Mouse (Mus musculus) kidney, postnatal 0 days (tissue): ENCODE data around the gene Dync1h1. TPM values are rescaled to one million over a fixed set of nuclear protein-coding genes. Genes with fewer than 3 reads are reported as not detected.

Source experiments
- ATAC-seq: fragments of 200-750 bp; cut with Nextera tagmentation; replicated peaks from 2 replicates; pipeline ENCODE4 v1.8.0; 2017; ENCODE audit warnings: low read depth, moderate number of reproducible peaks, moderate TSS enrichment, moderate library complexity; ENCODE audit not compliant: low FRiP score
- DNase-seq: peaks from one replicate; pipeline ENCODE4 v3.0.0-alpha.2; 2016; ENCODE audit warnings: low spot score
- H3K27ac ChIP-seq: fragments of 300-500 bp; sonication (generic); 2 replicates; pipeline ENCODE4 v1.5.1; 2014; ENCODE audit warnings: mild to moderate bottlenecking
- H3K27me3 ChIP-seq: fragments of 300-500 bp; sonication (generic); 2 replicates; pipeline ENCODE4 v1.6.1; 2014; ENCODE audit warnings: low read length, mixed read lengths; ENCODE audit not compliant: insufficient read depth
- H3K36me3 ChIP-seq: fragments of 300-500 bp; sonication (generic); 2 replicates; pipeline ENCODE4 v1.6.1; 2014; ENCODE audit warnings: low read length, mixed read lengths; ENCODE audit not compliant: insufficient read depth
- H3K4me1 ChIP-seq: fragments of 300-500 bp; sonication (generic); replicated peaks from 2 replicates; pipeline ENCODE4 v1.6.1; 2014; ENCODE audit warnings: antibody characterized with exemption, low read length, mixed read lengths; ENCODE audit not compliant: insufficient read depth
- H3K4me2 ChIP-seq: fragments of 300-500 bp; sonication (generic); 2 replicates; pipeline ENCODE4 v1.6.1; 2014; ENCODE audit warnings: mild to moderate bottlenecking, low read length, moderate library complexity, mixed read lengths
- H3K4me3 ChIP-seq: fragments of 300-500 bp; sonication (generic); replicated peaks from 2 replicates; pipeline ENCODE4 v1.5.1; 2014; ENCODE audit warnings: low read depth, low read length
- H3K9ac ChIP-seq: fragments of 300-500 bp; sonication (generic); 2 replicates; pipeline ENCODE4 v1.6.1; 2014; ENCODE audit warnings: low read depth, low read length
- H3K9me3 ChIP-seq: fragments of 300-500 bp; sonication (generic); replicated peaks from 2 replicates; pipeline ENCODE4 v1.6.1; 2016; ENCODE audit warnings: low read length, inconsistent platforms, mixed read lengths
- CTCF ChIP-seq: IDR thresholded peaks from 2 replicates; pipeline ENCODE4 v1.5.1; 2016; ENCODE audit warnings: antibody characterized with exemption, low read depth, mild to moderate bottlenecking, moderate library complexity
- whole genome bisulfite sequencing: fragments of 180-500 bp; shearing (Covaris S2); extraction: QIAGEN DNeasy Blood & Tissue Kit; methylation state at CpG from one replicate; pipeline ENCODE4 v1.1.7; 2014; 5-methylcytosine and 5-hydroxymethylcytosine counted together
- polyA plus RNA-seq: library from polyadenylated mRNA; unstranded; fragments of >200 nt; fragmentation: Nextera tagmentation; extraction: Ambion mirVana; gene quantifications from 2 replicates; pipeline ENCODE4 v1.2.1, GENCODE M21; 2015

The Dync1h1 gene
- polyA plus RNA-seq, 1 experiment from 2014 or later: 33.2 TPM

- Histone ChIP-seq H3K4me1 (no peaks in the 10 kb centered on the region), H3K4me3 (no peak overlapping the region), H3K27me3 (no peaks in the 10 kb centered on the region), H3K9me3 (no peaks in the 10 kb centered on the region), H3K9ac (no peak overlapping the region), H3K36me3 (peaks cover 50% of the 10 kb centered on the region), H3K4me2 (no peak overlapping the region), H3K27ac (no peak overlapping the region)
- 94% methylated on average over 11 of the region's 11 CpGs for WGBS
- no peak for TF ChIP-seq CTCF
- ATAC-seq (no peak), DNase-seq (no peak)
Measured at GRCm38 (mm10) chr12:110563383-110563782, 37.9 kb upstream of the Dync1h1 start.

GRCm38 (mm10) chr12:110564848-110565247 lies 36.4 kb upstream of the Dync1h1 start:
- Histone ChIP-seq H3K9ac (no peak overlapping the region), H3K4me1 (no peaks in the 10 kb centered on the region), H3K27me3 (no peaks in the 10 kb centered on the region), H3K9me3 (no peaks in the 10 kb centered on the region), H3K36me3 (peaks cover 52% of the 10 kb centered on the region), H3K4me3 (no peak overlapping the region), H3K27ac (no peak overlapping the region), H3K4me2 (no peak overlapping the region)
- DNase-seq: no peak
- 81% methylated on average over 11 of the region's 11 CpGs for WGBS
- ATAC-seq: no peak
- TF ChIP-seq CTCF: no peak

GRCm38 (mm10) chr12:110566366-110566765 lies 34.9 kb upstream of the Dync1h1 start:
- no peak overlapping the region for H3K4me3 ChIP-seq
- 91% methylated on average over 9 of the region's 9 CpGs for WGBS
- no peak overlapping the region for H3K4me2 ChIP-seq
- H3K9ac ChIP-seq: no peak overlapping the region
- no peaks in the 10 kb centered on the region for H3K9me3 ChIP-seq
- TF ChIP-seq CTCF: no peak
- no peak overlapping the region for H3K27ac ChIP-seq
- H3K36me3 ChIP-seq: peaks cover 52% of the 10 kb centered on the region
- no peaks in the 10 kb centered on the region for H3K27me3 ChIP-seq
- ATAC-seq (no peak), DNase-seq (no peak)
- no peaks in the 10 kb centered on the region for H3K4me1 ChIP-seq

GRCm38 (mm10) chr12:110571050-110571449 lies 30.2 kb upstream of the Dync1h1 start:
- no peak for TF ChIP-seq CTCF
- WGBS: 91% methylated on average over 10 of the region's 10 CpGs
- Histone ChIP-seq H3K27ac (no peak overlapping the region), H3K36me3 (peaks cover 41% of the 10 kb centered on the region), H3K4me3 (no peak overlapping the region), H3K4me2 (no peak overlapping the region), H3K4me1 (no peaks in the 10 kb centered on the region), H3K9ac (no peak overlapping the region), H3K9me3 (no peaks in the 10 kb centered on the region), H3K27me3 (no peaks in the 10 kb centered on the region)
- DNase-seq (no peak), ATAC-seq (no peak)

- Histone ChIP-seq H3K4me1 (no peaks in the 10 kb centered on the region), H3K9me3 (no peaks in the 10 kb centered on the region), H3K4me3 (no peak overlapping the region), H3K27me3 (no peaks in the 10 kb centered on the region), H3K36me3 (peaks cover 36% of the 10 kb centered on the region), H3K9ac (no peak overlapping the region), H3K4me2 (no peak overlapping the region), H3K27ac (no peak overlapping the region)
- 96% methylated on average over 4 of the region's 4 CpGs for WGBS
- no peak for DNase-seq
- TF ChIP-seq CTCF: no peak
- no peak for ATAC-seq
Measured at GRCm38 (mm10) chr12:110572351-110572750, 28.9 kb upstream of the Dync1h1 start.

GRCm38 (mm10) chr12:110573635-110574034 lies 27.6 kb upstream of the Dync1h1 start:
- H3K36me3 ChIP-seq: peaks cover 29% of the 10 kb centered on the region
- H3K9me3 ChIP-seq: no peaks in the 10 kb centered on the region
- no peaks in the 10 kb centered on the region for H3K27me3 ChIP-seq
- H3K4me2 ChIP-seq: no peak overlapping the region
- ATAC-seq (no peak), DNase-seq (no peak)
- H3K27ac ChIP-seq: no peak overlapping the region
- WGBS: 83% methylated on average over 8 of the region's 8 CpGs
- H3K4me1 ChIP-seq: no peaks in the 10 kb centered on the region
- no peak for TF ChIP-seq CTCF
- H3K4me3 ChIP-seq: no peak overlapping the region
- H3K9ac ChIP-seq: no peak overlapping the region

- peaks cover 30% of the 10 kb centered on the region for H3K36me3 ChIP-seq
- no peak overlapping the region for H3K4me3 ChIP-seq
- no peaks in the 10 kb centered on the region for H3K4me1 ChIP-seq
- no peak overlapping the region for H3K9ac ChIP-seq
- ATAC-seq: no peak
- H3K27me3 ChIP-seq: no peaks in the 10 kb centered on the region
- H3K9me3 ChIP-seq: no peaks in the 10 kb centered on the region
- TF ChIP-seq CTCF: no peak
- no peak for DNase-seq
- H3K27ac ChIP-seq: no peak overlapping the region
- no peak overlapping the region for H3K4me2 ChIP-seq
- 58% methylated on average over 4 of the region's 4 CpGs for WGBS
Measured at GRCm38 (mm10) chr12:110575926-110576325, 25.3 kb upstream of the Dync1h1 start.
